Mouse (Mus musculus) megakaryocyte, embryonic 14.5 days (primary cell): ENCODE measurements around the gene Elac2. TPM values are rescaled to one million over a fixed set of nuclear protein-coding genes. Genes with fewer than 3 reads are reported as not detected.

ENCODE experiments used
- H3K27me3 ChIP-seq: replicated peaks from 2 replicates; pipeline ENCODE3; 2012; ENCODE audit warnings: inconsistent platforms
- H3K36me3 ChIP-seq: replicated peaks from 2 replicates; pipeline ENCODE3; 2012; ENCODE audit warnings: low read length, inconsistent platforms, mixed read lengths
- H3K4me1 ChIP-seq: 2 replicates; pipeline ENCODE4 v1.6.1; 2012; ENCODE audit warnings: inconsistent platforms
- H3K4me3 ChIP-seq: replicated peaks from 2 replicates; pipeline ENCODE3; 2012; ENCODE audit warnings: moderate library complexity, mild to moderate bottlenecking, inconsistent platforms
- H3K9me3 ChIP-seq: 2 replicates; pipeline ENCODE4 v1.6.1; 2012; ENCODE audit warnings: inconsistent platforms
- FLI1 ChIP-seq: IDR thresholded peaks from 2 replicates; pipeline ENCODE4 v1.6.1; 2012; ENCODE audit warnings: low read length, inconsistent platforms, mixed read lengths
- GATA1 ChIP-seq: IDR thresholded peaks from 3 replicates; pipeline ENCODE4 v1.6.1; 2012; ENCODE audit warnings: mixed read lengths, low read length, inconsistent platforms, borderline replicate concordance
- polyA plus RNA-seq: library from polyadenylated mRNA; stranded (reverse); fragments of >175 nt; gene quantifications from 2 replicates; pipeline ENCODE4 v1.2.3, GENCODE M21; 2012; ENCODE audit warnings: low replicate concordance; ENCODE audit not compliant: insufficient read depth

Elac2 gene
- polyA plus RNA-seq, 1 experiment, result 37.6 TPM

- H3K4me3 ChIP-seq, result no peak overlapping the region
- TF ChIP-seq GATA1 (no peak), FLI1 (no peak)
- no peaks in the 10 kb centered on the region for H3K36me3 ChIP-seq
- no peaks in the 10 kb centered on the region for H3K9me3 ChIP-seq
- H3K4me1 ChIP-seq, result no peaks in the 10 kb centered on the region; the same call in 1 of the 2 replicates
- peaks cover 23% of the 10 kb centered on the region for H3K27me3 ChIP-seq
Observed at GRCm38 (mm10) chr11:65016754-65017153, 37.9 kb downstream of the Elac2 start.

DNA sequence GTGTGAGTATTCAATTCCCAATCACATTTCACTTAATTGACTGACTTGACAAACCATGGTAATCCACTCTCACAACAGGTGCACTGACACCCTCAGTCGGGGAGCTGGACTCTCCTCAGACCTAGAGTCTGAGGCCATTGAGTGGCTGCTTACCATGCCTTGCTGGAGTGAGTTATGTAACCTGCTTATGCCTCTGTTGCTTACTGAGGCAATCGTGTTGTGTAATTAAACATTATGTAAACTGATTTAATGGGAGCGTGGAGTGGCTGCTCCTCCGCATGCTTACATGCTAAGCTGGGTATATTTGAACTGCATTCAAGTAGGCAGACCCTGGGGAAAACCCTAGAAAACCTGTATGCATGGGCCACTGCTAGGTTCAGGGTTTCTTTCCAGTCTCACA is 41.9 kb downstream of the Elac2 start:
- TF ChIP-seq FLI1, result no peak
- TF ChIP-seq GATA1, result no peak
- H3K4me1 ChIP-seq, result no peaks in the 10 kb centered on the region
- no peaks in the 10 kb centered on the region for H3K9me3 ChIP-seq
- H3K36me3 ChIP-seq, result no peaks in the 10 kb centered on the region
- H3K27me3 ChIP-seq, result peaks cover 7% of the 10 kb centered on the region
- no peak overlapping the region for H3K4me3 ChIP-seq

DNA sequence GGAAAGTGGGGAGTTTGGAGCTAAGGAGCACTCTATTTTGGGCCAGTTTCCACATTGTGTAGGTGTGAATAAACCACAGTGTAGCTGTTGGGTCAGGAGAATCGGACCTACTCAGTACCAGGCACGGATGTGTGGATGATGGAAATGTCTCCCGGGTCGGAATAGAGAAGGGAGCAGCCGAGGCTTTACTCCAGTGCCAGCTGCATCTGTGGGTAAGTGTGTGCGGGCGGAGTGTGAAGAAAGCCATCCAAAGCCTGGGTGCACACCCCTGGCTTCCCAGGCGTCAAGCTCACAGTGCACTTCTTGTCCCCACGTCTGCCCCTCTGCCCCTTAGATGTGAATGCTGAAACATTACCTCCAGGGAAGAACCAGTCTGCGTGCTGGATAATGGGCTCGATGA is 43.9 kb downstream of the Elac2 start:
- no peaks in the 10 kb centered on the region for H3K9me3 ChIP-seq
- no peaks in the 10 kb centered on the region for H3K4me1 ChIP-seq
- TF ChIP-seq FLI1 (no peak), GATA1 (no peak)
- no peaks in the 10 kb centered on the region for H3K36me3 ChIP-seq
- peaks cover 10% of the 10 kb centered on the region for H3K27me3 ChIP-seq
- no peak overlapping the region for H3K4me3 ChIP-seq

- peaks cover 4% of the 10 kb centered on the region for H3K27me3 ChIP-seq
- no peak for TF ChIP-seq GATA1
- no peak for TF ChIP-seq FLI1
- H3K4me3 ChIP-seq, result no peak overlapping the region
- H3K36me3 ChIP-seq, result no peaks in the 10 kb centered on the region
- no peaks in the 10 kb centered on the region for H3K4me1 ChIP-seq
- H3K9me3 ChIP-seq, result no peaks in the 10 kb centered on the region
Observed at GRCm38 (mm10) chr11:65028049-65028448, 49.2 kb downstream of the Elac2 start.

- peaks cover 3% of the 10 kb centered on the region for H3K27me3 ChIP-seq
- H3K4me1 ChIP-seq, result no peaks in the 10 kb centered on the region
- 0 out of 2 replicates have a peak, but pooled peaks cover 3% of the 10 kb centered on the region for H3K9me3 ChIP-seq
- no peaks in the 10 kb centered on the region for H3K36me3 ChIP-seq
- TF ChIP-seq FLI1, result no peak
- H3K4me3 ChIP-seq, result no peak overlapping the region
Observed at GRCm38 (mm10) chr11:65030201-65030600, 51.4 kb downstream of the Elac2 start.

GRCm38 (mm10) chr11:65032221-65032620 is 53.4 kb downstream of the Elac2 start:
- Histone ChIP-seq H3K4me3 (no peak overlapping the region), H3K4me1 (no peaks in the 10 kb centered on the region), H3K9me3 (0 out of 2 replicates have a peak, but pooled peaks cover 3% of the 10 kb centered on the region), H3K36me3 (no peaks in the 10 kb centered on the region), H3K27me3 (peaks cover 3% of the 10 kb centered on the region)
- TF ChIP-seq FLI1 (no peak), GATA1 (no peak)

DNA sequence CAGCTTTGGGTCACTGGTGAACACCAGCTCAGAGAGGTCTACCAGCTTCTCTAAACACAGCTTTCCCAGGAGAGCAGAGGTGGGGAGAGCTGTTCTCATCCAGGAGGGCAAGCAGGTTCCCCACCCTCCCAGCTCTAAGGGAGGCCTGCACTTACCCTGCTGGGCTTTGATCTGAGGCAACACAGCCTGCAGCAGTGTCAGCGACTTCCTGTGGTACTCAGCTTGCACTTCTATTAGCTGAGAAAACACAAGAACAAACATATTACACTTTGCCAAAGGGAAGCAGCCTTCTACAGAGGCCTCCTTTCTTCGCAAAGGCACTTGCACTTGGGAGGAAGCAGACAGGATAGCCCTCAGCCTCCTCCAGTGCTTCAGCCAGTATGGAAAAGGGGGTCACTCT is 60.2 kb downstream of the Elac2 start:
- TF ChIP-seq GATA1 (no peak), FLI1 (0 out of 2 replicates have a peak, but pooled peaks have one; percentile 25)
- Histone ChIP-seq H3K4me3 (no peak overlapping the region), H3K36me3 (no peaks in the 10 kb centered on the region), H3K4me1 (no peaks in the 10 kb centered on the region), H3K27me3 (peaks cover 4% of the 10 kb centered on the region), H3K9me3 (0 out of 2 replicates have a peak, but pooled peaks cover 3% of the 10 kb centered on the region)

- TF ChIP-seq FLI1, result no peak
- no peak for TF ChIP-seq GATA1
Observed at GRCm38 (mm10) chr11:65039517-65040095, 60.8 kb downstream of the Elac2 start.

DNA sequence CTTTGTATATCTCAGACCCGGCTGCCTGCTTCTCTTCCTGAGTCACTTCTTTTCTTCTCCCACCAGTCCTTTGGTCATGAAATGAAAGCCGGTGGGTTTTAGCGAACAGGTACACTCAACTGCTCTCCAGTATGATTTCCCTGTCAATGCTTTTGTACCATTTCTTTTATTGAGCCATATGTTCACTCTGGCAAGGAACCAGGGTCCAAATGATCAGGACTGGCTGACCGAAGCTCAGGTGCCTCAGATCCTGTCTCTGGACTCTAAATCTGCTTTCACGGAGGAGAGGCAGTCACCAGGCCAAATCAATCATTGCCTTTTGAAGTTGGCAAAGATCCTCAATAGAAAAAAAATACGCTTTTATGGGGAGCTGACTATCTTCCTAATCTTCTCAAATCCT is 61.7 kb downstream of the Elac2 start:
- Histone ChIP-seq H3K27me3 (peaks cover 4% of the 10 kb centered on the region), H3K36me3 (no peaks in the 10 kb centered on the region), H3K9me3 (no peaks in the 10 kb centered on the region), H3K4me1 (no peaks in the 10 kb centered on the region), H3K4me3 (no peak overlapping the region)
- no peak for TF ChIP-seq FLI1
- TF ChIP-seq GATA1, result no peak

More at GRCm38 (mm10) chr11:65039517-65040095, 60.8 kb downstream of the Elac2 start:
- H3K36me3 ChIP-seq, result no peaks in the 10 kb centered on the region
- H3K27me3 ChIP-seq, result peaks cover 4% of the 10 kb centered on the region
- no peaks in the 10 kb centered on the region for H3K9me3 ChIP-seq
- no peak overlapping the region for H3K4me3 ChIP-seq
- no peaks in the 10 kb centered on the region for H3K4me1 ChIP-seq

DNA sequence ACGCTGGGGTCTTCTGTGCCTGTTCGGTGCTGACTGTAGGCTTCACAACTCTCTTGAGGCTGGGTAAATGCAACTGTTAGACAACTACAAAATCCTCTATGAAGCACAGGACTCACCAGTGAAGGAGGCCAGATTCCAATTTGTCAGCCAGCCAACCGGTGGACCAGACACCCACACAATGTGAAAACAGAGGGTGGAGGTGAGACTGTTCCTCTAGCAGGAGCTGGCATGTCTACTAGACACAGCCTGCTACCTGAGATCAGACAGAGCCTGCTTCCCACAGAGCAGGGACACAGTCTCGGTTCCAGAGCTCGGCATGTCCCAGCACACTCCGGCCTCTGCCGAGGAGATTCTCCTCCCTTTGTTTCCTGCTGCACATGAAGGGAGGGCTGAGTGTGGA is 70.3 kb downstream of the Elac2 start:
- TF ChIP-seq FLI1 (no peak), GATA1 (no peak)

More for the DNA sequence above, 70.3 kb downstream of the Elac2 start:
- H3K4me1 ChIP-seq, result peaks cover 6% of the 10 kb centered on the region; the same call in 1 of the 2 replicates
- no peaks in the 10 kb centered on the region for H3K36me3 ChIP-seq
- no peak overlapping the region for H3K4me3 ChIP-seq
- peaks cover 11% of the 10 kb centered on the region for H3K27me3 ChIP-seq
- H3K9me3 ChIP-seq, result peaks cover 7% of the 10 kb centered on the region; the same call in 1 of the 2 replicates
